Mouse (Mus musculus) neural tube, embryonic 14.5 days (tissue): ENCODE measurements at regions not wholly inside any gene's neighbourhood (a gene's known extent, or its start where the extent isn't known, plus 50 kb on each side); places are given as distances from the start of the nearest gene placed in this dataset.
A peak's percentile ranks its signal among the peaks of the same experiment; 100 is the strongest.

Source experiments
- ATAC-seq: fragments of 200-750 bp; cut with Nextera tagmentation; 2 replicates; pipeline ENCODE4 v1.8.0; 2017; ENCODE audit warnings: low read depth, mild to moderate bottlenecking, moderate TSS enrichment, moderate library complexity
- H3K27ac ChIP-seq: fragments of 300-500 bp; sonication (generic); 2 replicates; pipeline ENCODE4 v1.5.1; 2014; ENCODE audit warnings: low read depth, mild to moderate bottlenecking, control low read depth, low read length, moderate library complexity, mixed read lengths
- H3K27me3 ChIP-seq: fragments of 300-500 bp; sonication (generic); 2 replicates; pipeline ENCODE4 v1.6.1; 2014; ENCODE audit warnings: low read length; ENCODE audit not compliant: control insufficient read depth, insufficient read depth
- H3K36me3 ChIP-seq: fragments of 300-500 bp; sonication (generic); 2 replicates; pipeline ENCODE4 v1.6.1; 2014; ENCODE audit warnings: low read length, mixed read lengths; ENCODE audit not compliant: control insufficient read depth, insufficient read depth
- H3K4me1 ChIP-seq: fragments of 300-500 bp; sonication (generic); 2 replicates; pipeline ENCODE4 v1.6.1; 2014; ENCODE audit warnings: low read length; ENCODE audit not compliant: control insufficient read depth, insufficient read depth
- H3K4me2 ChIP-seq: fragments of 300-500 bp; sonication (generic); 2 replicates; pipeline ENCODE4 v1.6.1; 2014; ENCODE audit warnings: mild to moderate bottlenecking, low read depth, low read length, control low read depth
- H3K4me3 ChIP-seq: fragments of 300-500 bp; sonication (generic); 2 replicates; pipeline ENCODE4 v1.5.1; 2014; ENCODE audit warnings: low read depth, low read length, control low read depth, mixed read lengths
- H3K9ac ChIP-seq: fragments of 300-500 bp; sonication (generic); replicated peaks from 2 replicates; pipeline ENCODE4 v1.6.1; 2014; ENCODE audit warnings: low read depth, mild to moderate bottlenecking, control low read depth, low read length, mixed read lengths
- H3K9me3 ChIP-seq: fragments of 300-500 bp; sonication (generic); 2 replicates; pipeline ENCODE4 v1.6.1; 2016; ENCODE audit warnings: low read length; ENCODE audit not compliant: control insufficient read depth
- WGBS: fragments of 180-500 bp; shearing (Covaris S2); extraction: QIAGEN DNeasy Blood & Tissue Kit; methylation state at CpG from one replicate; pipeline ENCODE4 v1.1.7; 2014; 5-methylcytosine and 5-hydroxymethylcytosine counted together

- H3K9ac ChIP-seq: no peak overlapping the region
- H3K9me3 ChIP-seq: no peaks in the 10 kb centered on the region
- H3K4me1 ChIP-seq: no peaks in the 10 kb centered on the region
- no peak for ATAC-seq
- H3K27me3 ChIP-seq: no peaks in the 10 kb centered on the region
- H3K27ac ChIP-seq: no peak overlapping the region
- 40% methylated on average over 3 of the region's 3 CpGs for WGBS
- H3K4me3 ChIP-seq: no peak overlapping the region
- no peak overlapping the region for H3K4me2 ChIP-seq
- no peaks in the 10 kb centered on the region for H3K36me3 ChIP-seq
Measured at GRCm38 (mm10) chr10:109498301-109498700, 487.5 kb upstream of the Syt1 start.

GRCm38 (mm10) chr10:109496161-109496560 lies 485.4 kb upstream of the Syt1 start:
- no peaks in the 10 kb centered on the region for H3K9me3 ChIP-seq
- no peak overlapping the region for H3K9ac ChIP-seq
- no peaks in the 10 kb centered on the region for H3K27me3 ChIP-seq
- no peaks in the 10 kb centered on the region for H3K36me3 ChIP-seq
- peak; percentile 85 for ATAC-seq
- H3K4me3 ChIP-seq: no peak overlapping the region
- H3K27ac ChIP-seq: no peak overlapping the region
- H3K4me1 ChIP-seq: no peaks in the 10 kb centered on the region
- 80% methylated on average over 10 of the region's 10 CpGs for WGBS
- H3K4me2 ChIP-seq: no peak overlapping the region

- Histone ChIP-seq H3K4me3 (no peak overlapping the region), H3K27me3 (no peaks in the 10 kb centered on the region), H3K36me3 (no peaks in the 10 kb centered on the region), H3K9ac (no peak overlapping the region), H3K27ac (no peak overlapping the region), H3K4me1 (no peaks in the 10 kb centered on the region), H3K9me3 (no peaks in the 10 kb centered on the region), H3K4me2 (no peak overlapping the region)
- WGBS: 86% methylated on average over 4 of the region's 4 CpGs
- ATAC-seq: no peak
Measured at GRCm38 (mm10) chr10:109490765-109491164, 480.0 kb upstream of the Syt1 start.

GRCm38 (mm10) chr10:109488000-109488399 lies 477.2 kb upstream of the Syt1 start:
- H3K27ac ChIP-seq: no peak overlapping the region
- H3K9me3 ChIP-seq: no peaks in the 10 kb centered on the region
- no peak for ATAC-seq
- 95% methylated on average over 1 of the region's 1 CpGs for WGBS
- H3K27me3 ChIP-seq: no peaks in the 10 kb centered on the region
- H3K36me3 ChIP-seq: no peaks in the 10 kb centered on the region
- no peaks in the 10 kb centered on the region for H3K4me1 ChIP-seq
- no peak overlapping the region for H3K4me3 ChIP-seq
- no peak overlapping the region for H3K4me2 ChIP-seq
- no peak overlapping the region for H3K9ac ChIP-seq

GRCm38 (mm10) chr10:109486917-109487604 lies 476.3 kb upstream of the Syt1 start:
- no peak overlapping the region for H3K27ac ChIP-seq
- no peaks in the 10 kb centered on the region for H3K36me3 ChIP-seq
- no peaks in the 10 kb centered on the region for H3K4me1 ChIP-seq
- no peak overlapping the region for H3K4me3 ChIP-seq
- no peak overlapping the region for H3K9ac ChIP-seq
- H3K4me2 ChIP-seq: no peak overlapping the region
- WGBS: 85% methylated on average over 7 of the region's 7 CpGs
- no peaks in the 10 kb centered on the region for H3K27me3 ChIP-seq
- no peak for ATAC-seq
- no peaks in the 10 kb centered on the region for H3K9me3 ChIP-seq

GRCm38 (mm10) chr10:109480551-109480950 lies 469.8 kb upstream of the Syt1 start:
- Histone ChIP-seq H3K27ac (no peak overlapping the region), H3K36me3 (no peaks in the 10 kb centered on the region), H3K4me2 (no peak overlapping the region), H3K27me3 (no peaks in the 10 kb centered on the region), H3K9ac (no peak overlapping the region), H3K9me3 (no peaks in the 10 kb centered on the region), H3K4me3 (no peak overlapping the region), H3K4me1 (no peaks in the 10 kb centered on the region)
- ATAC-seq: no peak

- Histone ChIP-seq H3K27me3 (no peaks in the 10 kb centered on the region), H3K4me1 (no peaks in the 10 kb centered on the region), H3K9ac (no peak overlapping the region), H3K36me3 (no peaks in the 10 kb centered on the region), H3K4me2 (no peak overlapping the region), H3K4me3 (no peak overlapping the region), H3K9me3 (no peaks in the 10 kb centered on the region), H3K27ac (no peak overlapping the region)
- ATAC-seq: no peak
- WGBS: 89% methylated on average over 5 of the region's 5 CpGs
Measured at GRCm38 (mm10) chr10:109479941-109480340, 469.2 kb upstream of the Syt1 start.

GRCm38 (mm10) chr10:109466516-109466915 lies 455.7 kb upstream of the Syt1 start:
- H3K9ac ChIP-seq: no peak overlapping the region
- WGBS: 86% methylated on average over 3 of the region's 3 CpGs
- no peaks in the 10 kb centered on the region for H3K36me3 ChIP-seq
- H3K4me2 ChIP-seq: no peak overlapping the region
- H3K9me3 ChIP-seq: no peaks in the 10 kb centered on the region
- H3K4me1 ChIP-seq: no peaks in the 10 kb centered on the region
- no peak for ATAC-seq
- H3K27ac ChIP-seq: no peak overlapping the region
- H3K27me3 ChIP-seq: no peaks in the 10 kb centered on the region
- H3K4me3 ChIP-seq: no peak overlapping the region

GRCm38 (mm10) chr10:109431112-109431511 lies 420.3 kb upstream of the Syt1 start:
- ATAC-seq: no peak
- Histone ChIP-seq H3K27ac (no peak overlapping the region), H3K4me3 (no peak overlapping the region), H3K9me3 (no peaks in the 10 kb centered on the region), H3K4me2 (no peak overlapping the region), H3K36me3 (no peaks in the 10 kb centered on the region), H3K9ac (no peak overlapping the region), H3K27me3 (no peaks in the 10 kb centered on the region), H3K4me1 (no peaks in the 10 kb centered on the region)
- WGBS: 92% methylated on average over 4 of the region's 4 CpGs
